Mouse (Mus musculus) Patski (cell line): ENCODE results near the gene Clk2. TPM values are rescaled to one million over a fixed set of nuclear protein-coding genes. Genes with fewer than 3 reads are reported as not detected.
"Not testable (repeated sequence)": the region's sequence is repeated elsewhere in the genome, so short reads cannot be mapped to it uniquely, and the experiment has no call there.

Experiments used
- ATAC-seq: fragments of 100-300 bp; one replicate; pipeline ENCODE4 v1.8.0; 2021
- CTCF ChIA-PET: fragments of 350-600 bp; sonication (Branson Sonifier 250); formaldehyde crosslinking; loops from one replicate; lab custom pipeline; 2022; ENCODE audit warnings: inconsistent platforms; lab: Charles Lee
- POLR2A ChIA-PET: fragments of 350-600 bp; sonication (Branson Sonifier 250); formaldehyde crosslinking; loops from one replicate; lab custom pipeline; 2022; ENCODE audit warnings: antibody characterized with exemption, inconsistent platforms; lab: Charles Lee
- DNase-seq: peaks from one replicate; pipeline ENCODE4 v3.0.0-alpha.2; 2011; ENCODE audit warnings: low read depth, low spot score
- H3K27me3 ChIP-seq: fragments of 371-371 bp; one replicate; pipeline ENCODE4 v1.5.1; 2021
- CTCF ChIP-seq: fragments of 100-300 bp; IDR thresholded peaks from one replicate; pipeline ENCODE4 v1.5.1; 2021
- in situ Hi-C: fragments of 300-500 bp; cut with MboI; formaldehyde crosslinking; loops from 3 replicates; pipeline ENCODE4 v1.11.1; 2018; ENCODE audit warnings: low pct_unique_long_range_greater_than_20kb, mixed read lengths
- polyA plus RNA-seq: library from polyadenylated mRNA; unstranded; gene quantifications from one replicate; pipeline ENCODE4 v1.2.3, GENCODE M21; 2021

Gene Clk2
- polyA plus RNA-seq, 1 experiment from 2014 or later, result 74.8 TPM

DNA sequence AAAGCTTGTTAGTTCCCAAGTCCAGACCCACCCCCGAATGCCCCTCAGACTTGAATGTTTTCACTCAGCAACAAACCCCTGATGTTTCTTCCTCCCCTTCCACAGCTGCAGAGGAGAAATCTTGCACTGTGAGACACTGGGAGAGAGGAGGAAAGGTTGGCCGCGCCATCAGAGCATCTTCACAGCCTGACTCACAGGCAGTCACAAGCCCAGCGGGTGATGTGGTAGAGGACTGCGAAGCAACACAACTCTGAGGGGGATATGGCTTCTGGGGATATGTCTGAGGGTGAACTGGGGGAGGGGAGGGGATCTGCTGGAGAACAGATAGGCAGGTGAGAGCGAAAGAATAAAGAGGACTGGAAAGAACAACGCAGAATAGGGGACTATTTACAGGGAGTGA, 5.9 kb upstream of the Clk2 start:
- DNase-seq (no peak), ATAC-seq (no peak)
- in situ Hi-C loops, result loop anchor here (5.0 kb wide), 2 partner anchors 36 to 66 kb away; partner anchors contain the start of gene Rusc1
- CTCF ChIA-PET, result interaction anchor here (0.7 to 2.0 kb wide), 5 partner anchors 10 to 43 kb away, joined by 3 to 8 read pairs (median 4); no protein-coding TSS in a partner anchor
- no peak for TF ChIP-seq CTCF
- no peaks in the 10 kb centered on the region for H3K27me3 ChIP-seq
- POLR2A ChIA-PET, result interaction anchor here (0.7 to 1.4 kb wide), 3 partner anchors 19 to 68 kb away, joined by 3 to 6 read pairs (median 5); partner anchors contain the start of gene Scamp3

GRCm38 (mm10) chr3:89159211-89159610, 5.4 kb upstream of the Clk2 start:
- DNase-seq, result no peak
- H3K27me3 ChIP-seq, result no peaks in the 10 kb centered on the region
- ATAC-seq, result no peak
- no peak for TF ChIP-seq CTCF
- ChIA-PET CTCF (interaction anchor here (0.7 to 2.0 kb wide), 7 partner anchors 10 to 44 kb away, joined by 3 to 8 read pairs (median 4); partner anchors contain the start of gene Pklr), POLR2A (interaction anchor here (1.0 to 1.4 kb wide), 2 partner anchors 19 to 43 kb away, joined by 5 to 6 read pairs; partner anchors contain the start of gene Scamp3)
- in situ Hi-C loops, result loop anchor here (5.0 kb wide), 2 partner anchors 37 to 67 kb away; partner anchors contain the start of gene Rusc1

GRCm38 (mm10) chr3:89159616-89160344, 4.8 kb upstream of the Clk2 start, which contains the start of gene Hcn3:
Gene Hcn3 (minus strand): TSS chr3:89160196.
- no peaks in the 10 kb centered on the region for H3K27me3 ChIP-seq
- DNase-seq (no peak), ATAC-seq (peak; percentile 15)
- no peak for TF ChIP-seq CTCF
- POLR2A ChIA-PET, result interaction anchor here (0.6 to 1.5 kb wide), 5 partner anchors 18 to 70 kb away, joined by 3 to 6 read pairs (median 5); partner anchors contain the start of gene Scamp3
- CTCF ChIA-PET, result interaction anchor here (0.9 to 2.0 kb wide), 10 partner anchors 13 to 73 kb away, joined by 3 to 10 read pairs (median 4); partner anchors contain the start of genes Fam189b and Pklr
- in situ Hi-C loops, result loop anchor here (5.0 kb wide), 2 partner anchors 37 to 67 kb away; partner anchors contain the start of gene Rusc1

DNA sequence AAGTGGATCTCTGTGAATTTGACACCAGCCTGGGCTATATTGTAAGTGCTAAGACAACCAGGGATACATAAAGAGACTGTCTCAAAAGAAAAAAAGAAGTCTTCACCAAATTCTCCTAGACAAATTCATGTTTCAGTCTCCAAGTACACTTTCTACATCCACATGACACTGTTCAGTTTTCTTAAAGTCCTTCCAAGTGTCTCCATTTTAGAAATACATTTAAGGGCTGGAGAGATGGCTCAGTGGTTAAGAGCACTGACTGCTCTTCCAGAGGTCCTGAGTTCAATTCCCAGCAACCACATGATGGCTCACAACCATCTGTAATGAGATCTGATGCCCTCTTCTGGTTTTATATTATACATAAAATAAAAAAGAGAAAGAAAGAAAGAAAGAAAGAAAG, 3.4 kb upstream of the Clk2 start:
- H3K27me3 ChIP-seq, DNase-seq, in situ Hi-C loops, ATAC-seq: not testable (repeated sequence)
- ChIA-PET POLR2A (interaction anchor here (0.6 kb wide), 1 partner anchor 102 kb away, joined by 3 read pairs; no protein-coding TSS in a partner anchor), CTCF (interaction anchor here (0.9 to 4.1 kb wide), 3 partner anchors 17 to 46 kb away, joined by 3 to 26 read pairs (median 4); no protein-coding TSS in a partner anchor)

DNA sequence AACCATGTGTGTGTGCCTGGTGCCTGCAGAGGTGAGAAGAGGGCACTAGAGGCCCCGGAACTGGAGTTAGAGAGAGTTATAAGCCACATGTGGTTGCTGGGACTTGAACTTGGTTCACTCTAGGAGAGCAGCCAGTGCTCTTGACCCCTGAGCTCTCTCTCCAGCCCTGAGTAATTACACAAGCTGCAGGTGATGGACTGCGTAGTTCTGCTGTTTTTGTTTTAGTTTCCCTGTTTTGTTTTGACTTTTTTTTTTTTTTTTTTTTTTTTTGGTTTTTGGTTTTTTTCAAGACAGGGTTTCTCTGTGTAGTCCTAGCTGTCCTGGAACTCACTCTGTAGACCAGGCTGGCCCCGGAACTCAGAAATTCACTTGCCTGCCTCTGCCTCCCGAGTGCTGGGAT, 2.8 kb upstream of the Clk2 start:
- in situ Hi-C loops, result no loop called here
- DNase-seq (no peak), ATAC-seq (no peak)
- CTCF ChIA-PET, result interaction anchor here (1.2 to 4.1 kb wide), 2 partner anchors 17 to 47 kb away, joined by 3 to 26 read pairs; no protein-coding TSS in a partner anchor
- POLR2A ChIA-PET, result interaction anchor here (0.6 kb wide), 1 partner anchor 101 kb away, joined by 3 read pairs; no protein-coding TSS in a partner anchor
- TF ChIP-seq CTCF, result no peak
- no peaks in the 10 kb centered on the region for H3K27me3 ChIP-seq

- ATAC-seq, result no peak
- no peak for DNase-seq
- in situ Hi-C loops, result no loop called here
- POLR2A ChIA-PET, result interaction anchor here (1.1 to 2.2 kb wide), 3 partner anchors 11 to 41 kb away, joined by 4 to 11 read pairs (median 6); partner anchors contain the start of gene Scamp3
- CTCF ChIA-PET, result interaction anchor here (1.3 to 4.1 kb wide), 3 partner anchors 32 to 74 kb away, joined by 4 to 26 read pairs (median 8); no protein-coding TSS in a partner anchor
- H3K27me3 ChIP-seq, result no peaks in the 10 kb centered on the region
- TF ChIP-seq CTCF, result no peak
Observed at GRCm38 (mm10) chr3:89163123-89163522, 1.5 kb upstream of the Clk2 start.

DNA sequence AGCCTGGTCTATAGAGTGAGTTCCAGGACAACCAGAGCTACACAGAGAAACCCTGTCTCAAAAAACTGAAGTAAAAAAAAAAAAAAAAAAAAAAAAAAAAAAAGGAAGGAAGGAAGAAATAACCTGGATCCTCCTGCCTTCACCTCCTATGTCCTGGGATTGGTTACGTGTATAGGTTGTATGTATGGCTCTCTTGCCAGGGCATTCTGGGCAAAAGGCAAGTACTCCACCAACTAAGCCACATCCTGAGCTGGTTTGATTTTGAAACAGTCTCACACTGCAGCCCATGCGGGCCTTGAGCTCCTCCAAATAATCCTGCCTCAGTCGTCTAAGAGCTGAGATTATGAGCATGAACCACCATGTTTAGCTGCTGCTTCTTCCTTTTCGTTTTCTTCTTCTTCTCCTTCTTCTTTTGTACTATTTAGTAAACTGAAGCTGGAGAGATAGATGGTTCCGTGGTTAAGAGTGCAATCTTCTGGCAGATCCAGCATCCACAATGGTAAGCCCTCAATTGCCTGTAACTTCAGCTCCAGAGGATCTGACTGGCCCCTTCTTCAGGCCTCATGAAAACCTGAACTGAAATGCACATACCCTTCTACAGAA, 851 bp upstream of the Clk2 start:
- in situ Hi-C loops, result no loop called here
- TF ChIP-seq CTCF, result no peak
- POLR2A ChIA-PET, result interaction anchor here (0.6 to 2.2 kb wide), 10 partner anchors 8 to 82 kb away, joined by 3 to 17 read pairs (median 4); partner anchors contain the start of gene Scamp3
- CTCF ChIA-PET, result interaction anchor here (0.6 to 4.1 kb wide), 5 partner anchors 26 to 74 kb away, joined by 3 to 26 read pairs (median 8); no protein-coding TSS in a partner anchor
- ATAC-seq (no peak), DNase-seq (no peak)
- no peaks in the 10 kb centered on the region for H3K27me3 ChIP-seq

- in situ Hi-C loops, result no loop called here
- POLR2A ChIA-PET, result interaction anchor here (0.6 to 2.2 kb wide), 8 partner anchors 9 to 524 kb away, joined by 3 to 8 read pairs (median 4); partner anchors contain the start of gene Pklr
- DNase-seq (no peak), ATAC-seq (peak; percentile 4)
- TF ChIP-seq CTCF, result no peak
- CTCF ChIA-PET, result interaction anchor here (1.1 to 2.8 kb wide), 4 partner anchors 12 to 78 kb away, joined by 5 to 9 read pairs (median 8); partner anchors contain the start of gene Scamp3
- H3K27me3 ChIP-seq, result no peaks in the 10 kb centered on the region
Observed at GRCm38 (mm10) chr3:89165268-89165870, 774 bp downstream of the Clk2 start.

- CTCF ChIA-PET, result interaction anchor here (0.9 to 2.2 kb wide), 2 partner anchors 10 to 20 kb away, joined by 3 to 8 read pairs; partner anchors contain the start of gene Scamp3
- H3K27me3 ChIP-seq, result no peaks in the 10 kb centered on the region
- TF ChIP-seq CTCF, result no peak
- ATAC-seq (no peak), DNase-seq (no peak)
- POLR2A ChIA-PET, result interaction anchor here (1.5 kb wide), 1 partner anchor 10 kb away, joined by 9 read pairs; the partner anchor contains the start of gene Scamp3
- in situ Hi-C loops, result no loop called here
Observed at GRCm38 (mm10) chr3:89166945-89167344, 2.4 kb downstream of the Clk2 start.
